Mouse (Mus musculus) MEL (cell line): Measurements from ENCODE around the gene Sema3a. TPM values are rescaled to one million over a fixed set of nuclear protein-coding genes. Genes with fewer than 3 reads are reported as not detected.
A peak's percentile ranks its signal among the peaks of the same experiment; 100 is the strongest.

Source experiments
- DNase-seq: peaks from one replicate; pipeline ENCODE4 v3.0.0; 2011; ENCODE audit warnings: low read depth, low spot score
- H3K27ac ChIP-seq: 2 replicates; pipeline ENCODE4 v1.5.1; 2012; ENCODE audit warnings: low read depth, mild to moderate bottlenecking, control low read depth, low read length, moderate library complexity; ENCODE audit not compliant: control insufficient read depth
- H3K27me3 ChIP-seq, 2 experiments: fragments of 150-350 bp in 1 of 2; sonication (generic) in 1 of 2; 2 replicates each; pipeline ENCODE4 v1.6.1; 2012; ENCODE audit warnings: low read length in 2 of 2, mild to moderate bottlenecking in 2 of 2, improper control_type of control experiment in 1 of 2, moderate library complexity in 1 of 2; ENCODE audit not compliant: insufficient read depth in 2 of 2, control insufficient read depth in 1 of 2
- H3K36me3 ChIP-seq, 2 experiments: 2 replicates each; pipeline ENCODE4 v1.6.1; 2012 to 2014; ENCODE audit warnings: low read length in 2 of 2, improper control_type of control experiment in 1 of 2, inconsistent platforms in 1 of 2, mild to moderate bottlenecking in 1 of 2; ENCODE audit not compliant: insufficient read depth in 2 of 2, control insufficient read depth in 1 of 2
- H3K4me1 ChIP-seq, 2 experiments: fragments of 150-350 bp in 1 of 2; sonication (generic) in 1 of 2; 2 replicates each; pipeline ENCODE4 v1.6.1; 2012; ENCODE audit warnings: low read length in 2 of 2, improper control_type of control experiment in 1 of 2, mild to moderate bottlenecking in 1 of 2; ENCODE audit not compliant: insufficient read depth in 2 of 2, control insufficient read depth in 1 of 2
- H3K4me3 ChIP-seq, 2 experiments: fragments of 150-350 bp in 1 of 2; sonication (generic) in 1 of 2; 2 replicates each; pipeline ENCODE4 v1.5.1; 2012; ENCODE audit warnings: low read depth in 2 of 2, low read length in 2 of 2, mild to moderate bottlenecking in 2 of 2, moderate library complexity in 2 of 2, control low read depth in 1 of 2, improper control_type of control experiment in 1 of 2; ENCODE audit not compliant: control insufficient read depth in 1 of 2, insufficient read depth in 1 of 2
- H3K79me2 ChIP-seq: 2 replicates; pipeline ENCODE4 v1.6.1; 2012; ENCODE audit warnings: mild to moderate bottlenecking, low read length, moderate library complexity; ENCODE audit not compliant: control insufficient read depth, poor library complexity, insufficient read depth
- H3K9ac ChIP-seq: 2 replicates; pipeline ENCODE4 v1.6.1; 2012; ENCODE audit warnings: low read depth, mild to moderate bottlenecking, control low read depth, low read length, moderate library complexity; ENCODE audit not compliant: control insufficient read depth, poor library complexity, severe bottlenecking
- H3K9me3 ChIP-seq: fragments of 150-350 bp; sonication (generic); replicated peaks from 2 replicates; pipeline ENCODE4 v1.6.1; 2012; ENCODE audit warnings: mild to moderate bottlenecking, low read length, improper control_type of control experiment, moderate library complexity; ENCODE audit not compliant: insufficient read depth
- BHLHE40 ChIP-seq: IDR thresholded peaks from 2 replicates; pipeline ENCODE4 v1.6.1; 2012; ENCODE audit warnings: low read depth, mild to moderate bottlenecking, inconsistent platforms, low read length, improper control_type of control experiment, borderline replicate concordance
- CHD1 ChIP-seq: IDR thresholded peaks from 2 replicates; pipeline ENCODE4 v1.6.1; 2012; ENCODE audit warnings: low read depth, mild to moderate bottlenecking, inconsistent platforms, low read length, improper control_type of control experiment
- CHD2 ChIP-seq: IDR thresholded peaks from 2 replicates; pipeline ENCODE4 v1.6.1; 2011; ENCODE audit warnings: low read length, improper control_type of control experiment
- CTCF ChIP-seq, 3 experiments: IDR thresholded peaks in 2 of 3; conservative IDR thresholded peaks in 1 of 3; 2 replicates each; pipeline ENCODE4 v1.5.1; 2011 to 2012; ENCODE audit warnings: low read length in 3 of 3, low read depth in 2 of 3, mild to moderate bottlenecking in 2 of 3, improper control_type of control experiment in 1 of 3, inconsistent platforms in 1 of 3, mixed read lengths in 1 of 3, moderate library complexity in 1 of 3; ENCODE audit not compliant: control insufficient read depth in 1 of 3, insufficient read depth in 1 of 3, poor library complexity in 1 of 3, severe bottlenecking in 1 of 3
- ELF1 ChIP-seq: IDR thresholded peaks from 2 replicates; pipeline ENCODE4 v1.6.1; 2014; ENCODE audit warnings: low read depth, mild to moderate bottlenecking, inconsistent platforms, low read length, improper control_type of control experiment, moderate library complexity
- GABPA ChIP-seq: IDR thresholded peaks from 2 replicates; pipeline ENCODE4 v1.6.1; 2012; ENCODE audit warnings: low read depth, mild to moderate bottlenecking, inconsistent platforms, low read length, improper control_type of control experiment, moderate library complexity
- GATA1 ChIP-seq: IDR thresholded peaks from 2 replicates; pipeline ENCODE4 v1.6.1; 2011; ENCODE audit warnings: low read depth, low read length, improper control_type of control experiment
- HCFC1 ChIP-seq: IDR thresholded peaks from 2 replicates; pipeline ENCODE4 v1.6.1; 2012; ENCODE audit warnings: low read depth, mild to moderate bottlenecking, inconsistent platforms, low read length, improper control_type of control experiment, moderate library complexity
- JUND ChIP-seq: IDR thresholded peaks from 2 replicates; pipeline ENCODE4 v1.6.1; 2011; ENCODE audit warnings: low read depth, mild to moderate bottlenecking, improper control_type of control experiment, low read length
- MAFK ChIP-seq: IDR thresholded peaks from 2 replicates; pipeline ENCODE4 v1.6.1; 2011; ENCODE audit warnings: low read depth, mild to moderate bottlenecking, low read length, improper control_type of control experiment, borderline replicate concordance
- MAX ChIP-seq: IDR thresholded peaks from 2 replicates; pipeline ENCODE4 v1.6.1; 2011; ENCODE audit warnings: low read length, improper control_type of control experiment
- MAZ ChIP-seq: IDR thresholded peaks from 2 replicates; pipeline ENCODE4 v1.6.1; 2012; ENCODE audit warnings: low read depth, mild to moderate bottlenecking, inconsistent platforms, low read length, improper control_type of control experiment
- MEF2A ChIP-seq: IDR thresholded peaks from 2 replicates; pipeline ENCODE4 v1.6.1; 2014; ENCODE audit warnings: low read depth, mild to moderate bottlenecking, inconsistent platforms, low read length, improper control_type of control experiment; ENCODE audit not compliant: poor library complexity, insufficient replicate concordance, severe bottlenecking; ENCODE audit errors: extremely low read depth
- MXI1 ChIP-seq: IDR thresholded peaks from 2 replicates; pipeline ENCODE4 v1.6.1; 2011; ENCODE audit warnings: mild to moderate bottlenecking, low read depth, low read length, improper control_type of control experiment
- MYB ChIP-seq: IDR thresholded peaks from 2 replicates; pipeline ENCODE4 v1.6.1; 2011; ENCODE audit warnings: mild to moderate bottlenecking, low read depth, low read length, improper control_type of control experiment
- MYC ChIP-seq: IDR thresholded peaks from 2 replicates; pipeline ENCODE4 v1.6.1; 2011; ENCODE audit warnings: low read depth, mild to moderate bottlenecking, low read length, improper control_type of control experiment, moderate library complexity
- NELFE ChIP-seq: IDR thresholded peaks from 2 replicates; pipeline ENCODE4 v1.6.1; 2011; ENCODE audit warnings: low read depth, low read length, improper control_type of control experiment
- NRF1 ChIP-seq: IDR thresholded peaks from 2 replicates; pipeline ENCODE4 v1.6.1; 2014; ENCODE audit warnings: low read depth, mild to moderate bottlenecking, inconsistent platforms, low read length, improper control_type of control experiment, moderate library complexity; ENCODE audit not compliant: poor library complexity, insufficient read depth, severe bottlenecking
- POLR2A ChIP-seq, 2 experiments: IDR thresholded peaks; 2 replicates each; pipeline ENCODE4 v1.6.1; 2011 to 2012; ENCODE audit warnings: low read length in 2 of 2, mild to moderate bottlenecking in 2 of 2, control low read depth in 1 of 2, improper control_type of control experiment in 1 of 2, low read depth in 1 of 2, moderate library complexity in 1 of 2; ENCODE audit not compliant: control insufficient read depth in 1 of 2, insufficient read depth in 1 of 2, poor library complexity in 1 of 2
- RAD21 ChIP-seq: IDR thresholded peaks from 2 replicates; pipeline ENCODE4 v1.6.1; 2011; ENCODE audit warnings: mild to moderate bottlenecking, low read depth, low read length, improper control_type of control experiment
- SIN3A ChIP-seq: IDR thresholded peaks from 2 replicates; pipeline ENCODE4 v1.6.1; 2012; ENCODE audit warnings: low read length, improper control_type of control experiment, inconsistent platforms
- SMC3 ChIP-seq: IDR thresholded peaks from 2 replicates; pipeline ENCODE4 v1.6.1; 2011; ENCODE audit warnings: low read depth, low read length, improper control_type of control experiment
- TBP ChIP-seq: IDR thresholded peaks from 2 replicates; pipeline ENCODE4 v1.8.0; 2011; ENCODE audit warnings: low read depth, low read length, improper control_type of control experiment
- TCF12 ChIP-seq: IDR thresholded peaks from 2 replicates; pipeline ENCODE4 v1.6.1; 2014; ENCODE audit warnings: low read depth, mild to moderate bottlenecking, inconsistent platforms, low read length, improper control_type of control experiment, moderate library complexity
- USF1 ChIP-seq: IDR thresholded peaks from 2 replicates; pipeline ENCODE4 v1.6.1; 2014; ENCODE audit warnings: low read depth, mild to moderate bottlenecking, inconsistent platforms, low read length, improper control_type of control experiment, moderate library complexity
- USF2 ChIP-seq, 2 experiments: IDR thresholded peaks; 2 replicates each; pipeline ENCODE4 v1.6.1; 2011 to 2012; ENCODE audit warnings: improper control_type of control experiment in 2 of 2, low read length in 2 of 2, borderline replicate concordance in 1 of 2, inconsistent platforms in 1 of 2, low read depth in 1 of 2, mild to moderate bottlenecking in 1 of 2; ENCODE audit not compliant: insufficient read depth in 1 of 2
- ZC3H11A ChIP-seq: IDR thresholded peaks from 2 replicates; pipeline ENCODE4 v1.6.1; 2012; ENCODE audit warnings: low read depth, mild to moderate bottlenecking, inconsistent platforms, low read length, improper control_type of control experiment
- ZKSCAN1 ChIP-seq: IDR thresholded peaks from 2 replicates; pipeline ENCODE4 v1.6.1; 2012; ENCODE audit warnings: low read depth, mild to moderate bottlenecking, inconsistent platforms, low read length, improper control_type of control experiment, moderate library complexity
- ZNF384 ChIP-seq: IDR thresholded peaks from 2 replicates; pipeline ENCODE4 v1.6.1; 2012; ENCODE audit warnings: low read depth, mild to moderate bottlenecking, inconsistent platforms, low read length, improper control_type of control experiment
- polyA plus RNA-seq, 2 experiments: library from polyadenylated mRNA; stranded (reverse) in 1 of 2; unstranded in 1 of 2; fragments of >175 nt in 1 of 2; fragments of >200 nt in 1 of 2; gene quantifications; 2 replicates each; pipeline versions ENCODE4 v1.2.1 to v1.2.4; 2012; ENCODE audit warnings: low replicate concordance in 2 of 2, low read depth in 1 of 2; ENCODE audit not compliant: insufficient read length in 2 of 2, insufficient read depth in 1 of 2, missing spikeins in 1 of 2
- total RNA-seq: library from RNA; depleted of rRNA; stranded (reverse); fragments of 300-350 nt; gene quantifications from 2 replicates; pipeline ENCODE4 v1.2.3, GENCODE M21; 2012

Sema3a gene
- total and polyA plus RNA-seq, 3 experiments: not detected

GRCm38 (mm10) chr5:13630692-13631091 is 505.5 kb downstream of the Sema3a start:
- H3K27ac ChIP-seq: no peak overlapping the region
- TF ChIP-seq MAZ: no peak
- no peak for TF ChIP-seq MAX
- no peak for TF ChIP-seq USF2 (IDR thresholded peaks at IDR 0.05; ENCODE audit: borderline replicate concordance in 1 of 2, insufficient read depth in 1 of 2, low read depth in 1 of 2, low read length in 2 of 2)
- no peak for TF ChIP-seq GABPA
- peak; percentile 62 for TF ChIP-seq RAD21
- TF ChIP-seq USF1: no peak
- TF ChIP-seq ZKSCAN1: no peak
- no peak for TF ChIP-seq MYC
- TF ChIP-seq SMC3: peak; percentile 57
- peak; percentile 45; the same call in 1 of the 2 replicates for TF ChIP-seq ZC3H11A
- peak; percentile 98 for TF ChIP-seq JUND
- no peak for TF ChIP-seq ELF1
- peak in 1 of 3 experiments; percentile 55; a peak in 2 of 6 replicates for TF ChIP-seq CTCF (IDR thresholded peaks at IDR 0.05 in 2 of 3, conservative IDR thresholded peaks at IDR 0.05 in 1 of 3; ENCODE audit: control insufficient read depth in 1 of 3, insufficient read depth in 1 of 3, low read depth in 2 of 3, low read length in 3 of 3, poor library complexity in 1 of 3, severe bottlenecking in 1 of 3)
- no peak for TF ChIP-seq MYB
- TF ChIP-seq TCF12: no peak
- no peak for TF ChIP-seq TBP
- no peak for TF ChIP-seq MAFK
- TF ChIP-seq NELFE: no peak
- no peak for TF ChIP-seq HCFC1
- no peak for TF ChIP-seq CHD1
- no peak for TF ChIP-seq SIN3A
- no peak for TF ChIP-seq CHD2
- TF ChIP-seq POLR2A (IDR thresholded peaks at IDR 0.05; ENCODE audit: control insufficient read depth in 1 of 2, insufficient read depth in 1 of 2, low read depth in 1 of 2, low read length in 2 of 2, poor library complexity in 1 of 2): no peak
- H3K36me3 ChIP-seq: no peaks in the 10 kb centered on the region
- no peaks in the 10 kb centered on the region for H3K9me3 ChIP-seq
- H3K4me3 ChIP-seq: no peak overlapping the region
- DNase-seq: peak; percentile 42
- no peak overlapping the region for H3K9ac ChIP-seq
- H3K4me1 ChIP-seq: 0 out of 4 replicates have a peak, but pooled peaks cover 0 to 3% of the 10 kb centered on the region in 2 experiments
- H3K27me3 ChIP-seq: no peaks in the 10 kb centered on the region
- H3K79me2 ChIP-seq: no peaks in the 10 kb centered on the region

DNA sequence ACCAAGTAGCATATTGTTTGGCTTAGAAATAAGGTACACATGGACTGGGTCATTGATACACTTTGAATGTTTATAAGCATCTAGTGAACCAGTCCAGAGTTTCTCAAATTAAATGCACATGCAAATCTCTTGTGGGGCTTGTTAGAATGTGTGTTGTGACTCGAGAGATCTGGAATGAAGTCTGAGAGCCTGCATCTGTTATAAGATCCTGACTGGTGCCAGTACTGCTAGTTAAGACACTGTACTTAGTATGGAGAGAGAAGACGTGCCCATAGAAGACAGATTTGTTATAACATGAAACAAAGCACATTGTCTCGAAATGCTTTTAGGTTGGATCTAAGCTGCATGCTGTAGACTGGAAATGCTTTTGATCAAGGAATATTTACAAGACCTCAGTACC is 511.0 kb downstream of the Sema3a start:
- H3K27me3 ChIP-seq: no peaks in the 10 kb centered on the region
- H3K36me3 ChIP-seq: no peaks in the 10 kb centered on the region
- H3K27ac ChIP-seq: no peak overlapping the region
- no peaks in the 10 kb centered on the region for H3K4me1 ChIP-seq
- H3K9me3 ChIP-seq: no peaks in the 10 kb centered on the region
- no peak overlapping the region for H3K9ac ChIP-seq
- no peaks in the 10 kb centered on the region for H3K79me2 ChIP-seq
- no peak for TF ChIP-seq RAD21
- no peak for TF ChIP-seq USF1
- TF ChIP-seq ELF1: no peak
- TF ChIP-seq MXI1: no peak
- no peak for TF ChIP-seq MAZ
- no peak for TF ChIP-seq NELFE
- TF ChIP-seq BHLHE40: no peak
- no peak for TF ChIP-seq MEF2A
- TF ChIP-seq TCF12: no peak
- no peak for TF ChIP-seq GABPA
- TF ChIP-seq GATA1: no peak
- no peak for TF ChIP-seq MAX
- TF ChIP-seq ZNF384: no peak
- no peak for TF ChIP-seq ZKSCAN1
- no peak for TF ChIP-seq POLR2A (IDR thresholded peaks at IDR 0.05; ENCODE audit: control insufficient read depth in 1 of 2, insufficient read depth in 1 of 2, low read depth in 1 of 2, low read length in 2 of 2, poor library complexity in 1 of 2)
- no peak for TF ChIP-seq CTCF (IDR thresholded peaks at IDR 0.05 in 2 of 3, conservative IDR thresholded peaks at IDR 0.05 in 1 of 3; ENCODE audit: control insufficient read depth in 1 of 3, insufficient read depth in 1 of 3, low read depth in 2 of 3, low read length in 3 of 3, poor library complexity in 1 of 3, severe bottlenecking in 1 of 3)
- no peak for TF ChIP-seq NRF1
- no peak overlapping the region for H3K4me3 ChIP-seq
- DNase-seq: no peak
